Mouse (Mus musculus): ENCODE measurements at regions not wholly inside any gene's neighbourhood (a gene's known extent, or its start where the extent isn't known, plus 50 kb on each side); places are given as distances from the start of the nearest gene placed in this dataset.

- no peak for DNase-seq
Measured at GRCm38 (mm10) chr17:70942478-70942877, 60.0 kb upstream of the Myom1 start.

GRCm38 (mm10) chr17:70934258-70934657, 68.2 kb upstream of the Myom1 start:
- DNase-seq: no peak

- DNase-seq: peak in 1 of 2 experiments; percentile 2
Measured at GRCm38 (mm10) chr17:70933122-70934050, 69.0 kb upstream of the Myom1 start.

- no peak for DNase-seq
Measured at GRCm38 (mm10) chr17:70932565-70932964, 69.9 kb upstream of the Myom1 start.

GRCm38 (mm10) chr17:70930600-70930999, 71.8 kb upstream of the Myom1 start:
- DNase-seq: no peak

- DNase-seq: no peak
Measured at GRCm38 (mm10) chr17:70929582-70929981, 72.9 kb upstream of the Myom1 start.

GRCm38 (mm10) chr17:70924565-70925220, 71.3 kb upstream of the Tgif1 start:
- DNase-seq: peak; percentile 13 to 19

- no peak for DNase-seq
Measured at GRCm38 (mm10) chr17:70921681-70922080, 68.3 kb upstream of the Tgif1 start.

- no peak for DNase-seq
Measured at GRCm38 (mm10) chr17:70920181-70920580, 66.8 kb upstream of the Tgif1 start.

GRCm38 (mm10) chr17:70917183-70917935, 64.0 kb upstream of the Tgif1 start:
- DNase-seq: no peak

- no peak for DNase-seq
Measured at GRCm38 (mm10) chr17:70916089-70916750, 62.9 kb upstream of the Tgif1 start.

GRCm38 (mm10) chr17:70915445-70915844, 62.1 kb upstream of the Tgif1 start:
- DNase-seq: no peak

- DNase-seq: peak in 1 of 2 experiments; percentile 14
Measured at GRCm38 (mm10) chr17:70910238-70910637, 56.9 kb upstream of the Tgif1 start.

- DNase-seq: no peak
Measured at GRCm38 (mm10) chr17:70909573-70909972, 56.2 kb upstream of the Tgif1 start.

GRCm38 (mm10) chr17:70908328-70908727, 55.0 kb upstream of the Tgif1 start:
- no peak for DNase-seq
